13 mouse cellular contexts compared by ENCODE assay signal in the genomic region with DNA sequence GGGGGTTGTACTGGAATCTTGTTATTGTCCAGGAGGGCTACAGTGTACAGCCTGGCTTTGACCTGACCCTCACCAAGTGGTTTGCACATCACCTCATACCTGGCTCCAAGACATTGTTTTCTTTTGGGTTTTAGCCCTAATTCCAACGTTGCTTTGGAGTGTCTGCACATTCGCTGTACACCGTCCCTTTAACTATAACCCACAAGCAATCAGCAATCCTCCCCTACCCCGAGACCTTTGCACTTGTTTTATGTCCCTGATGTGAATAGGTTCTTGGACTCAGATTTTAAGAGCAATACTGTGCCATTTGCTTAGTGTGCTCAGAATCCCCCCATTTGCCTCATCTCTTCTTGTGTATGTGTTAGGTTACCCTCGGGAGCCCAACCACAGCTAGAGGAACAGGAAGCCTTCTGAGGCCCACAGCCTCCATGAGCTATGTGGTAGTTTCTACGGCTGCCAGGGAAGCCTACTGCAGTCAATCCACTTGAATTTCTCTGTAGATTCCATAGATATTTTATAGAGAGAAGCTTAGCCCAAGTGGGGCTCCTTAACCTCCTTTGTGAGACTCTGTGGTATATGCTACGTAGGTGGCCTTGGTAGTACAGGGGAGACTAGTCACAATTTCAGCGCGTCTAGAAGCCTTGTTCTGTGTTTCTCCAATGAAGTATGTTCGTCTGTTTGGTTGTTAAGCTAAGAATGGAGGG.
DNase-seq lines count a peak whose midpoint lies in the region; ATAC-seq and TF ChIP-seq lines count a peak whose summit lies in the region.
"Had no signal": no experiment of that assay in that cellular context is flagged by ENCODE, and none has a peak within 500 bp of the region (broad histone marks: within the 10 kb centered on the region; RNA-seq: fewer than 3 reads in every experiment).

No protein-coding gene starts in this region.

- TF ChIP-seq POLR2A in brain, embryonic 14.5 days (IDR thresholded peaks at IDR 0.05; ENCODE audit: borderline replicate concordance, extremely low read depth, insufficient read depth, insufficient read length, poor library complexity, severe bottlenecking), result no peak
- TF ChIP-seq POLR2A in cortical plate, adult 2 months (IDR thresholded peaks at IDR 0.05; ENCODE audit: extremely low read depth, insufficient read depth, low read length), result no peak

- peak overlapping the region; percentile 40 for H3K27ac ChIP-seq in hindbrain, embryonic 10.5 days
- H3K27ac ChIP-seq in hindbrain, embryonic 12.5 days, result no peak overlapping the region
- peak overlapping the region; percentile 67 for H3K27ac ChIP-seq in cortical plate, adult 2 months (ENCODE audit: insufficient read depth, low read length)
- H3K27ac ChIP-seq in limb, embryonic 11.5 days (replicated peaks; ENCODE audit: low read depth, low read length), result peak overlapping the region; percentile 67; the same call in 1 of the 2 replicates
- H3K27ac ChIP-seq: neural tube, embryonic 12.5 days had no signal

- no peaks in the 10 kb centered on the region for H3K9me3 ChIP-seq in hindbrain, embryonic 10.5 days
- H3K9me3 ChIP-seq in hindbrain, embryonic 12.5 days (replicated peaks), result no peaks in the 10 kb centered on the region
- H3K9me3 ChIP-seq in limb, embryonic 11.5 days (ENCODE audit: control insufficient read depth, low read length), result no peaks in the 10 kb centered on the region
- H3K9me3 ChIP-seq: G1E; neural tube, embryonic 12.5 days had no signal

- 83% methylated on average over 10 of the region's 10 CpGs for WGBS in hindbrain, embryonic 10.5 days
- 75% methylated on average over 10 of the region's 10 CpGs for WGBS in hindbrain, embryonic 12.5 days
- WGBS in limb, embryonic 11.5 days, result 63% methylated on average over 10 of the region's 10 CpGs

- H3K36me3 ChIP-seq in hindbrain, embryonic 10.5 days, result no peaks in the 10 kb centered on the region
- no peaks in the 10 kb centered on the region for H3K36me3 ChIP-seq in hindbrain, embryonic 12.5 days
- H3K36me3 ChIP-seq in limb, embryonic 11.5 days (ENCODE audit: control insufficient read depth, insufficient read depth, low read length), result no peaks in the 10 kb centered on the region
- H3K36me3 ChIP-seq: G1E; neural tube, embryonic 12.5 days had no signal

- ATAC-seq in hindbrain, embryonic 12.5 days (ENCODE audit: low FRiP score), result no peak
- ATAC-seq in limb, embryonic 11.5 days (ENCODE audit: insufficient number of reproducible peaks, low FRiP score, low TSS enrichment, low read depth), result no peak
- ATAC-seq: liver, postnatal 0 days had no signal

- no peak overlapping the region for H3K9ac ChIP-seq in hindbrain, embryonic 12.5 days
- no peak overlapping the region for H3K9ac ChIP-seq in limb, embryonic 11.5 days (ENCODE audit: low read length)
- H3K9ac ChIP-seq: liver, postnatal 0 days; neural tube, embryonic 12.5 days had no signal

- no peak overlapping the region for H3K4me2 ChIP-seq in hindbrain, embryonic 12.5 days (replicated peaks)
- no peak overlapping the region for H3K4me2 ChIP-seq in limb, embryonic 11.5 days (ENCODE audit: low read depth, severe bottlenecking)
- H3K4me2 ChIP-seq: neural tube, embryonic 12.5 days had no signal

- no peak overlapping the region for H3K4me3 ChIP-seq in hindbrain, embryonic 10.5 days
- H3K4me3 ChIP-seq in hindbrain, embryonic 12.5 days, result no peak overlapping the region
- H3K4me3 ChIP-seq in cortical plate, adult 2 months (ENCODE audit: insufficient read depth, low read length), result no peak overlapping the region
- H3K4me3 ChIP-seq in limb, embryonic 11.5 days (ENCODE audit: low read depth, low read length), result no peak overlapping the region
- H3K4me3 ChIP-seq: neural tube, embryonic 12.5 days had no signal

- H3K27me3 ChIP-seq in hindbrain, embryonic 10.5 days (ENCODE audit: insufficient read depth, poor library complexity, severe bottlenecking), result peaks cover 15% of the 10 kb centered on the region; the same call in 1 of the 2 replicates
- H3K27me3 ChIP-seq in hindbrain, embryonic 12.5 days, result no peaks in the 10 kb centered on the region
- H3K27me3 ChIP-seq in limb, embryonic 11.5 days (ENCODE audit: control insufficient read depth, insufficient read depth, low read length), result no peaks in the 10 kb centered on the region
- H3K27me3 ChIP-seq: neural tube, embryonic 12.5 days had no signal

- peaks cover 76% of the 10 kb centered on the region for H3K4me1 ChIP-seq in hindbrain, embryonic 10.5 days (replicated peaks)
- peaks cover 34% of the 10 kb centered on the region for H3K4me1 ChIP-seq in hindbrain, embryonic 12.5 days
- peaks cover 2% of the 10 kb centered on the region; the same call in 1 of the 2 replicates for H3K4me1 ChIP-seq in cortical plate, adult 2 months (ENCODE audit: control insufficient read depth, insufficient read depth, low read length)
- peaks cover 24% of the 10 kb centered on the region for H3K4me1 ChIP-seq in limb, embryonic 11.5 days (ENCODE audit: control insufficient read depth, insufficient read depth, low read length)

- TF ChIP-seq CTCF in brain, embryonic 14.5 days (IDR thresholded peaks at IDR 0.05; ENCODE audit: borderline replicate concordance, extremely low read depth, insufficient read depth, insufficient read length), result no peak
- TF ChIP-seq CTCF in cortical plate, adult 2 months (IDR thresholded peaks at IDR 0.05; ENCODE audit: extremely low read depth, insufficient read depth, low read length), result no peak

- no peak for DNase-seq in hindbrain, embryonic 10.5 days (ENCODE audit: low spot score)
- peak; percentile 54 for DNase-seq in brain, embryonic 14.5 days (ENCODE audit: low read depth)
- DNase-seq in limb, embryonic 11.5 days (ENCODE audit: low spot score), result no peak
- no peak for DNase-seq in yolk sac, embryonic 10.5 days (ENCODE audit: low spot score)
- DNase-seq in embryo, embryonic 11 days, result no peak
- DNase-seq: adrenal gland, postnatal 10 days; kidney, adult 18-20 months; liver, postnatal 0 days; thymus, postnatal 36 days had no signal
